Mouse (Mus musculus) ZHBTc4 (cell line): ENCODE data around the gene Trim62.

ENCODE experiments used
- DNase-seq: peaks from one replicate; pipeline ENCODE4 v3.0.0-alpha.2; 2011; ENCODE audit warnings: low read depth, low spot score

The Trim62 gene

DNA sequence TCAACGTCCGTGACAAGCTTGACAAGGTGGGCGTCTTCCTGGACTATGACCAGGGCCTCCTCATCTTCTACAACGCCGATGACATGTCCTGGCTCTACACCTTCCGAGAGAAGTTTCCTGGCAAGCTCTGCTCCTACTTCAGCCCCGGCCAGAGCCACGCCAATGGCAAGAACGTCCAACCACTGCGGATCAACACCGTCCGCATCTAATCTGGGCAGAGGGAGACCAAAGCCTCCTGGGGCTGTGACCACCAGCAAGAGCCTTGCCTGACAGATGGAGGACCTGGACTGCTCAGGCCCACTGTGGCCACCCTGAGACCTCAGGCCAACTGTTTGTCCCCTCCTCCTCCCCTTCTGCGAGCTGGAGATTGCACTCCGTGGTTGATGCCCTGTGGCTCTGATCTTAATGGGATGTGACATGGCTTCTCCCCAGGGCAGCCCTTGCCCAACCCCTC is 26.0 kb downstream of the Trim62 start:
- no peak for DNase-seq

DNA sequence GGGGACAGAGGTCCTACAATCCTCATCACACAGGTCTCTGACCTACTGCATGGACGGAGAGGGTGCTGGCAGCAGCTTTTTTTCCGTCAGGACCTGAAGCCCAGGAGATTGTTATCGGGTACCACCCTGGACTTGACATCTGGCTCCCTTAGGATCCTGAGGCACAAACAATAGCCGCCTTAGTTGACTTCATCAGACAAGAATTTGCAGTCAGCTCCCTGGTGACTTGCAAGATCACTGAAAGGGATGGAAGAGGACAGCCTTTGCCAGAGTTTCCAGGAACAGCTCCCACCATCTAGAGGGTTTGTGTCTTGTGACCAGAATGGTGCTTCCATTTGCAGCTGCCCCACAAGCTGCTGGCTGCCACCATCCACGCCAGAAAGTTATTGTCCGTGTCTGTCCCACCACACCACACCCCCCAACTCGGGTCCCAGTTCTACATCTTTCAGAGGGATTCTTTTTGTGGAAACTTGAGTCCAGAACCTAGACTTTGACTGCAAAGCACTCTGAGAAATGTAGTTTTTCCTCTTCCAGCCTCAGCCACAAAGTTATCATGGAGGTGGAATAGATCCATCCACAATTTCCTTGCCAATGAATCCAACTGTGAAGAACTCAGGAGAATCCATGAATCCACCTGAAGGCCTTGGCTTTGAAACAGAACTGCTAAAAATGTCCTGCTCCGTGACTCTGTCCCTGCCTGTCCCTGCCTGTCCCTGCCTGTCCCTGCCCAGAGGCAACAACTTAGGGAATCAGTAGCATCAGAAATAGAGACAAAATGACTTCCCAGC is 27.1 kb downstream of the Trim62 start:
- no peak for DNase-seq

DNA sequence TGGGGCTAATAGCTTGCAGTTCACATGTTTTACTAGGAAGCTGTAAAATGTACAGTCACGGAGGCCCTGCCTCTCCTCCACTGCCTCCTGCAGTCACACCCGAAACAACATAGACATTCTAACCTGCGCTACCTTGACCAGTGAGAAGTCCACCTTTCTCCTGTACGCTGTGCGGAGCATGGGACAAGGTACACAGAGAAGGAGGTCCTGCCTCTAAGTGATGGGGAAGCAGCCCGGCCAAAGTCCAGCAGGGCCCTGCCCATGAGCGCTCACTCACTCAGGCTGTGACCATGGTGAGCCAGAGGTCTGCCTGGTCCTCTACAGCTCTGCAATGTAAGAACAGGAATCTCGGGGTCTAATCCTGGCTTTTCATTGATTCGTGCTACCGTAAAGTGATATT is 28.7 kb downstream of the Trim62 start:
- DNase-seq: no peak

DNA sequence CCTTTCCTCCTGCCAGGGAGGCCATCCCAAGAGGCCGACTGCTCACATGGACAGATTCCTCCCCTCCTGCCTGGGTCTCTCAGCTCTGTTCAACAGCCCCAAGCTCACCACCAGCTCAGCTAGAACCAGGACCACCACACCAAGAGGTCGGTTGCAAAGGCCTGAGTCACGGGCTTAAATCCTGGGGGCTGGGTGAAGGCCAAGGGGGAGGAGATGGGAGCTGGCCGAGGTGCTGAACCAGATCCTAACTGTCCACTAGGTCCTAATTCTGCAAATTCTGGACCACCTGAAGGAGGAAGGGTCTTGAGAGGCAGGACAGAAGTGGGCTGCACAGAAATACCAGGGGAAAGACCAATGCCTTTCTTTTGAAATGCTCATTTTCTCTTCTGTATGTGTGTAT is 30.4 kb downstream of the Trim62 start:
- DNase-seq: peak; percentile 43

DNA sequence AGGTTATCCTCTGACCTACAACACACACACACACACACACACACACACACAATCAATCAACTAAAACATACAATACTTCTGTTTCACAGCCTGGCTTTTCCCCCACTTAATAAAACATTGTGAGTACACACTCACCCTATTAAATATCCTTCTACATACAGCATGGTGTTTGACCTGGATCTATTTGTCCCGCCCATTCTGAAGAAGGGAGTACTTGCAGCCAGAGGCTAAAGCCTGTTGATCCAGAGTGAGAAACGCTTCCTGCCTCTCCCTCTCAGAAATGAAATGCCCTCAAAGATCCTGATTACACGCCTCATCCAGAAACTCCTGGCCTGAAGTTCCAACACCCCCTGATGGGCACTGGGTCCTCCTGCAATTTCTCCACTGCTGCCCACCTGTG is 33.7 kb downstream of the Trim62 start:
- no peak for DNase-seq

DNA sequence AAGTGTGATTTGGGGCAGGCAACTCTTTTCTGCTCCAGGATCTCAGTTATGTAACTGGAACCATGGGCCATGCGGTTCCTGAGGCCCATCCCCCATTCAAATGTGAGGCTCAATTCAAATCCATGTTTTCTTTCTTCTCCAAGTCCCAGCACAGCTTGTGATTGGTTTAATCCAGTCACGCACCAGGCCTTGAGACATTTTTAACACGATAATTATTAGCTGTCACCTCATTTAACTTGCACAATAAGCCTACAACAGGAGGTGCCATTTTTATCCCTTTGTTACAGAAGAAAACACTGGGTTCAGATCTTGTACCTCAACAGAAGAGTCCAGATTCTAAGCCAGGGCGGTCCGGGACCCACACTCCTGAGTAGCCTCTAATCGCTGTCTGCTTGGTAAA is 34.4 kb downstream of the Trim62 start:
- no peak for DNase-seq

DNA sequence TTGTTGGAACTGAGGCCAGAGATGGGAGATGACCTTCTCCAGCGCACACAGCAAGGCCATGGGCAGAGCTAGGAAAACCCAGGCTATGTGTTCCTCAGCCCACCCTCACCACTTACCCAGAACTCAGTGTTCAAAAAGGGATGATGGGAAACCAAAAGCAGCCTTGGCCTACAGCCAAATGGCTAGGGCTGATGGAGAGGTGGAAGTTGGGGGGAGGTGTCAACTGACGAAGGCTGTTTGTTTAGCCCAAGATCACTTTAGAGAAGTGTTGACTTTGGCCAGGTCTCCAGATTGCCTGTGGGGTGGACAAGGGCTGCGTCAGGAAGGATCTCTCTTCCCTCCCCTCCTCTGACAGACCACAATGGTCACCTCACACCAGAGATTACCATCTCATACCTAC is 34.8 kb downstream of the Trim62 start:
- no peak for DNase-seq

DNA sequence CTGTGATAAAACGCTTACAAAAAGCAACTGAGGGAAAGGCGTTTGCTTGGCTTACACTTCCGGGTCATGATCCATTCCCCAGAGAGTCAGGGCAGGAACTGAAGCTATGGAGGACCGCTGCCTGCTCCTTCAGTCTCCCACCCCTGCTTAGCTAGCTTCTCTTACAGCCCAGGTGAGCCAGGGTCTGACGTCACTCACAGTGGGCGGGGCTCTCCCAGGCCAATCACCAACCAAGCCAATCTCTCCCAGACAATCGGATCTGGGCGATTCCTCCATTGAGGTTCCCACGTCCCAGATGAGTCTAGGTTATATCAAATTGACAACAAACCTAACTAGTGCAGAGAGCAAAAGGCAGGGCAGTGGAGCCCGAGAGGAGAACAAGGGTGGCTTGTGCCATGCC is 35.7 kb downstream of the Trim62 start:
- peak; percentile 63 for DNase-seq

DNA sequence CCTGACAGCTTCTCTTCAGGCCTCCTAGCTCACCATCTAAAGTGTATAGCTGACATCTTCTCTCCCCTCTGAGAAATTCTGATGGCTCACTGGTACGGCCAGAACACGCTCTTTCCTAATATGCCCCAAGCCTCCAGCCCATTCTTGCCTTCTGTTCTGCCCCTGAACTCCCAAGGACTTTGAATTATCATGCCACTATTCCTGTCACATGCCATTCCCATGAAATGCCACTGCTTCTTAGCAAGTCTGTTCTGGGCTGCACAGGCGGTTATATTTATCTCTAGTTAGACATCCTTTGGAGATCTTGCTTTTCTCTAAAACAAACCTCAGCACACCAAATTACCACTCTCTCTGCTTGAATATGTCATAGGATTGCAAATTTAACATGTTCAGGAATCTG is 40.2 kb downstream of the Trim62 start:
- no peak for DNase-seq

DNA sequence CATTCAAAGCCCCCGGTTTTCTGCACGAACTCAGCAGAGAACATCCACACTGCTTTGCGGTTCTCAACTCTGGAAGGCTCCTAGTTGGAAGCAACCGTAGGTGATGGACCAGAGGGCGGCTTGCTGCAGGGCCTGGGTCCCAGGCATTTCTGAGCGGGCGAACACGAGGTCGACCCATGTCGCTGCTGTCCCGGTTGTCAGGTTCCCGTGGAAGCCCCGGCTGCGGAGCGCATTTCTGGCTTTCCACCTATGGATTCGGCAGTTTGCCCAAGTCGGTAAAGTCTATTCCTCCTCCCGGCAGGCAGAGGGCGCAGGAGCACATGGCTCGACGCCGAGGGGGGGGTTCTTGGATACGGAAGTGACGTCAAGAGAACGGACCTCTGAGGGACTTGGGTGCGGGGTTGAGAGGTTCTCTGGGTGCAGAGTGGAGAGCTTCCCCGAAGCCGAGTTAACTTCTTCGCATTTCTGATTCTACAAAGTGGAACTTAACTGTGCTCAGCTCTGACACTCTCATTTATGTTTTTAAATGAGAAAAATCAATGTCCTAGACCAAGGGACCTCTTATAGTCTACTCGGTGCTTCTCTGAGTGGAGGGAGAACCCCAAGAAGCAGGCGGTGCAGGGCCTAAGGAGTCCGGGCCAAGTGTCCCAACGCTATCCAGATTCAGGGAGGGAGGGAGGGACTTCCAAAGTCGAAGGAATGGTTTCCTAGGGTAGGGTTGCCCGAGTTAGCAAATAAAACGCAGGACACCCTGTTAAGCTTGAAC is 41.6 kb downstream of the Trim62 start:
- DNase-seq: peak; percentile 88

DNA sequence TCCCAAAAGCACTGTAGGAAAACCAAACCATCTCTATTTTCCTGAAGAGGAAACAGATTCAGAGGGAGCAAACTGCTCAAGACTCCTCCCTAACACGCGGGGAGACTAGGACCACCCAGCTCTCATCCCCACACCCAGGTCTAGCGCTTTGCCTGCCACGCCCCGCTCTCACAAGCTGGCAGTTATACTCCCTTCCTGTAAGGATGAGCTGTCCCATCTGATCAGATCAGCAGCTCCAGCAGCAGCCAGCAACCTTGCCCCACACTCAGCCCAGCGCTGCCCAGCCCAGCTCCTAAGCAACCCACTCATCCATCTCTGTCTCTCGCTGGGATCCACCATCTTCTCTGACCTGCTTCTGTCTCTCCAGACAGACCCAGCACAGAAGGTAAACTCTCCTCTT is 49.4 kb downstream of the Trim62 start:
- peak; percentile 55 for DNase-seq

DNA sequence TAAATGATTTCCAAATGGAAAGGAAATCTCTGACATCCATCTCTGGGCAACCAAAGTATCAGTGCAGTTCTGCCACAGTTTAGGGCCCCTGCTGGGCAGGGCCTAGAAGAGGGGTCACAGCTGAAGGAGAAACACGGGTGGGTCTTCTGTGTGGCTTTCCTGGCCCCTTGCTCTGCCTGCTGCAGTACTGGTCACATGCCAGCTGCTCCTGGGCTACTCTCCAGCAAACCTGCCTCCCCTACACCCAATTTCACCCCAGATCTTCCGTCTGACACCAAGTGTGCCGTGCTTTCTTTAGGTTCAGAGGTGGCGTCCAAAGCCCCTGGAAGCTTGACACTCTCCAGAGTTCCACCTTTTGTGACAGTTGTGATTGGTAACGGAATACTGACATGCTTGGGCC is 52.2 kb downstream of the Trim62 start:
- DNase-seq: no peak

DNA sequence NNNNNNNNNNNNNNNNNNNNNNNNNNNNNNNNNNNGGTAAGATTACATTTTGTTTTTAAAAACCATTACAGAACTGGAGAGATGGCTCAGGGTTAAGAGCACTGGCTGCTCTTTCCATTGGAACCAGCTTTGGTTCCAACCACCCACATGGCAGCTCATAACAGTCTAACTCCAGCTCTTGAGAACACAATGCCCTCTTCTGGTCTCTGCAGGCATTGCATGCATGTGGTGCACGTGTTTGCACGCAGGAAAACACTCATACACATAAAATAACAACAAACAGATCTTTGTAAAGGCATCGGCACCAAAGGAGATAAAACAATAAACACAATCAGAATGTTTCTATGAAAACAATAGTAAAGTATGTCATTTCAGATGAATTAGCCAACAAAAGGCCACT is 59.0 kb downstream of the Trim62 start:
- peak; percentile 70 for DNase-seq

DNA sequence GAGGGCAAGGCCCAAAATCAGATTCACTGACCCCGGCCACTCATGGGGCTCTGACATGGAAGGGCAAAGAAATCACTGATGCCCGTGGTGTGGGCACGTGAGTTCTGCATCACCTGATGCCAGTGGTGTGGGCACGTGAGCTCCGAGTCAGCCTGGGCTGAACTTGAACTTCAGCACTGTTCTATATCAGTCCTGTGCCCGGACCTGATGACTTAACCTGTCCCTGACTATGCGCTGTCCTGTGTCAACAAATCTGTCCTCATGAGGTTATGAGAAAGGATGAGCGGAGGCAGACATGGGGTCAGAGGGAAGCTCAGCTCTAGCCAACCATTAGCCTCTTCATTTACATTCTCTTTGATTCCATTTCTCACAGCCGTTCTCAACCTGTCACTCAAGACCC is 63.4 kb downstream of the Trim62 start:
- DNase-seq: no peak

DNA sequence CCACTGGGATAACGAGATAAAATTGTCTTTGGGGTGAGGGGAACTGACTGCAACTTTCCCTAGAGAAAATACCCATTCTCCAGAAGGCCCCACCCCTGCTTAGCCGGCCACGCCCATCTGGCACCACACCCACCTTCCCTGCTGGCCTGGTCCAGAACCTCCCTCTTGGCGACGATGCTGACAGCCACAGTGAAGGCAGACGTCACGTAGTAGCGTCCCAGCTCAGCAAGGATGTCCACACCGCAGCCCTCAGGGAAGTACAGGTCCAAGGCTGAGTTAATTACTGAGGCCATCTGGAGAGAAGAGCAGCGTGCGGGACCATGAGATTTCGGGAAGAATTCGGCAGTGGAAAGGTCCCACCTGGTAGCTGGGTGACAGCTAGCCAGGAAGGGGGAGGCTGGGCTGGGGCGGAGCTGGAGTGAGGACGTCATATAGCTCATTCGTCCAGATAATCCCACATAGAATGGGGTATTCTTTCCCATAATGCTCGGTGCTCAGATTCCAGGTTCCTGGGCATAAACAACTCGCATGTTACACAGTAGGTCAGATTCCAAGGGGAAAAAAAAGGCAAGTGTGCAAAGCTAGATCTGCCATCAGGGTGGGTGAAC is 64.0 kb downstream of the Trim62 start:
- DNase-seq: peak; percentile 77

DNA sequence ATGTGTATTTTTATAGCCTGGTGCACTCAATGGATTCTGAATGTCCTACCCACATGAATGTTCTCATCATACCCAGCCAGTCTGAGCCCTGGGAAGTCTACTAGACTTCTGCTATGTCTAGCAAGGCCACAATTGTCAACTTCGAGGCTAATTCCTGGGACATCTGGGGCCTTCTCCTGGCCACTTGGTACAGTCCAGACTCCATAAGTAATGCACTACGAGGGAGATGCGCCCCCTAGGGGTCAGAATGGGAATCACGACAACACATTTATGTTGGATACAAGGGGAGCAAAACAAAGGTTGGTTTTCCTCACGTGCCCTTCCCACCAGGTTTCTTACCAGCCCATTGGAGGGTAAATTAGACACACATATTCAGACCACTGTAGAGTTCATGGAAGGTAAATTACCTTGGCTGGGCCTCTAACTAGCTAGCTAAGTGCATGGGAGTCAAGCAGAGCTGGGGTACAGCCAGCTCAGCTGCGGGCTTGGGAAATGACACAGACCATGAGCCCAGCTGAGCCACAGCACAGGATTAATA is 64.8 kb downstream of the Trim62 start:
- DNase-seq: peak; percentile 82

DNA sequence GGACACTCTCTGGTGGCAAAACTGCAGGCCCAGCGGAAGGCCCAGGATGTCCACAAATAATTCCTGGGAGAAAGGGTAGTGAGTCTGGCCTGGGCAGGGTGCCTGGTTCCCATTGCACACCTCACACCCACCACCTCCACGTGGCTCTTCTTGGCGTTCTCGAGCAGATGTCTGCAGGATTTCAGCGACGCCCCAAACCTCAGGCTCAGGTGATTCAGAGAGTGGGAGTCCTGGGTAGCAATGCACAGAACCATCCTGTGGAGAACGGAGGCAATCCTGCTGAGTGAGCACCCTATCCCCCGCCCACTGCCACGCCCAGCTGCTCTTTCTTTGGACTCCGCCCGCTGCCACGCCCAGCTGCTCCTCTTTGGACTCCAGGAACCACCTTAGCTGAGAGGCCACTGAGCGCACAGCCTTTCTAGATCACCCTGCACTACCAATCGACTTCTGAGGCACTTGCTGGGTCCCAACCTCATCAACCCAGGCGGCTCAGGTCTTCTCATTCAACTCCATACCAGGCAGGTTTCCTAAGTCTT is 66.2 kb downstream of the Trim62 start:
- DNase-seq: peak; percentile 86

DNA sequence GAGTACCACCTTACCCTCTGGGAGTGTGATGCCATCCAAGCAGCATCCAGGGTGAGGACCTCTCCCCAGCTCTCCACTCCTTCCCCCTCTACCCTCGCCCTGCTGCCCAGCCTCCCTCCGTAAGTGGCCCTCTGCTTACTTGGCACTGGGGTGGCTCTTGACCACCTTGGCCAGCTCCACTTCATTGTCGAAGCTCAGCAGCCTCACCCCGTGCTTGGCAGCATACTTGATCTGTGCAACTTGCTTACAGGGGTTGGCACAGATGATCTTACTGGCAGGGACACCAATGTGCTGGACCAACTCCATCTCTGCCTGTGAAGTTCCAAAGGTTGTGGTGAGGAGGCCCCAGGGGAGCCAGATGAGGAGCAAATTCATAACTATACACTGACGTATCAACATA is 67.1 kb downstream of the Trim62 start:
- no peak for DNase-seq

DNA sequence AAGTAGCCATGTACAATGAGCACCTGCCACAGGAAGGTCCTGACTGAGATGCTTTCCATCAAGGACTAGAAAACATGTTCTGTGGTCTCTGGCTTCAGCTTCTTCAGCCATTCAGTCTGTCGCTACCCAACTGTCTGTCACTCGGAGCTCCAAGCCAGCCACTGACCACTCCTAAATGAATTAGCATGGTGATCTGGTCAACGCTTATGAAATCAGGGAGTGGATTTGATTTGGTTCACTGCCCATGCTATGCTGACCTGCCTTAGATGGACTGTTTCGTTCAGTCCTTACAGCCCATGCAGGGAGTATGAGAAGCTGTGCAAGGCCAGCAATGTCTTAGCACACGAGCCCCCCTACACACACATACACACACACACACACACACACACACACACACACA is 70.5 kb downstream of the Trim62 start:
- DNase-seq: no peak

DNA sequence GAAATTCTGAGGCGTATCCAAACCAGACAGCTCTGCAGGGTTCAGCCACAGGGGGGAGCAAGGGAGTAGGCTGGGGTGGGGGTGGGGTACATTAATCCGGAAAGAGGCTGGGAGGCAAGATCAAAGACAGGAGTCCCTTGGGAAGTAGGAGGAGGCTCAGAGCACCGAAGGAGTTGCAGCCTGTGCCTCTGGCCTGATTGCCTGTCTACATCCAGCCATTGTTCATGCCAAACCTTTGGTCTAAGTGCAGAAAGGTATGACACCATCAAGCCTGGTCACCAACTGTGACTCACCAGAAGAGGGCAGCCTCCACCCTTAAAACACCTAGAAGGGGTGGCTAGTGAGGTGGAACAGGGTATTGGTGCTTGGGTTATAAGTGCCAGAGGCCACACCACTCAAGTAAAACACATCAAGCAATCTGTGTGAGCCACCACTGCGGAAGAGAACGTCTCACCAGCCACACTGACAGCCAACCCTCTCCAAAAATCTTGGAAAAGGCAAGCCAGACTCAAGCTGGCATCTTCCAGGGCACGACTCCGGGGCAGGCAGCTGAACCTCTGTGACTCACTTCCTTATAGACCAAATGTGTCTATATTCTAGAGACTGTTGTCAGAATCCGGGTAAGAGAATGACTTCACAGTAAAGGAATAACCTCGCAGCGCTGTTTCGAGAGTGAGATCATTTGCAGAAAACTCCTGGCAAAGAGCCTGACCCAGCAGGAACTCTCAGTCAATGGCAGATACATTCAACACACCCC is 74.0 kb downstream of the Trim62 start:
- peak; percentile 93 for DNase-seq

DNA sequence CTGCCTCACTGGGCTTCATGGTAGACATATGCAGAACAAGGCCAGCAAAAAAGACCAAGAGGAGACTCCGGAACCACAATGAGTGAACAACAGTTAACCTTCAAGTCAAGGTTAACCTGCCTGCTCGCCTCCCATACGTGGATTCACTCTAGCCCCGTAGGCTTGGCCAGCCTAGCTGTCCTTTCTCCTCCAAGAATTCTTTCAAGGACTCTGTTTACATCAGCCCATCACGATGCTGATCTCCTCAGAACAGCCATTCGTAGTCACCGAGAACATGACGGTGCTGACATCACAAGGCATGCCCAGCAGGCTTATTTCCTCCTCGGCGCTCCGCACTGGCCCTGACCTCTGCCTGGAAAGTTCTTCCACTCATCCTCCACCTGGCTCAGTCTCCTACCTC is 74.8 kb downstream of the Trim62 start:
- DNase-seq: no peak
